Mouse (Mus musculus): Measurements from ENCODE around the gene Mipol1.

The Mipol1 gene

GRCm38 (mm10) chr12:57528335-57528734, 298.1 kb downstream of the Mipol1 start:
- DNase-seq: no peak

- DNase-seq: no peak
Measured at GRCm38 (mm10) chr12:57530474-57530873, 300.2 kb downstream of the Mipol1 start.

GRCm38 (mm10) chr12:57534517-57534878, 304.3 kb downstream of the Mipol1 start:
- no peak for DNase-seq

GRCm38 (mm10) chr12:57534879-57535611, 304.8 kb downstream of the Mipol1 start:
- peak; percentile 35 for DNase-seq

- DNase-seq: no peak
Measured at GRCm38 (mm10) chr12:57536056-57536908, 306.1 kb downstream of the Mipol1 start.

GRCm38 (mm10) chr12:57536909-57537670, 306.9 kb downstream of the Mipol1 start:
- DNase-seq: no peak

GRCm38 (mm10) chr12:57537791-57538587, 307.8 kb downstream of the Mipol1 start:
- DNase-seq: no peak

- peak; percentile 29 for DNase-seq
Measured at GRCm38 (mm10) chr12:57538588-57539550, 308.6 kb downstream of the Mipol1 start.

GRCm38 (mm10) chr12:57539551-57539985, 309.3 kb downstream of the Mipol1 start:
- no peak for DNase-seq

- DNase-seq: no peak
Measured at GRCm38 (mm10) chr12:57541118-57541517, 310.9 kb downstream of the Mipol1 start.

- DNase-seq: peak; percentile 44
Measured at GRCm38 (mm10) chr12:57541931-57542745, 311.9 kb downstream of the Mipol1 start.

GRCm38 (mm10) chr12:57542746-57543626, 312.8 kb downstream of the Mipol1 start:
- peak; percentile 18 for DNase-seq

GRCm38 (mm10) chr12:57543627-57543991, 313.4 kb downstream of the Mipol1 start:
- no peak for DNase-seq

- peak; percentile 70 for DNase-seq
Measured at GRCm38 (mm10) chr12:57544641-57545370, 314.6 kb downstream of the Mipol1 start.

- peak; percentile 46 for DNase-seq
Measured at GRCm38 (mm10) chr12:57545371-57546241, 315.4 kb downstream of the Mipol1 start.

Data from liver (tissue).